21 mouse cellular contexts compared by ENCODE assay signal in genomic region chr5:25723016-25723415, GRCm38 (mm10). TPM values are rescaled to one million over a fixed set of nuclear protein-coding genes. Genes with fewer than 3 reads are reported as not detected.
DNase-seq lines count a peak whose midpoint lies in the region; ATAC-seq and TF ChIP-seq lines count a peak whose summit lies in the region.
"Had no signal": no experiment of that assay in that cellular context is flagged by ENCODE, and none has a peak within 500 bp of the region (broad histone marks: within the 10 kb centered on the region; RNA-seq: fewer than 3 reads in every experiment).

No protein-coding gene starts in this region.

- no peaks in the 10 kb centered on the region for H3K9me3 ChIP-seq in forebrain, postnatal 0 days (ENCODE audit: low read length)
- no peaks in the 10 kb centered on the region for H3K9me3 ChIP-seq in forebrain, embryonic 10.5 days
- no peaks in the 10 kb centered on the region for H3K9me3 ChIP-seq in embryonic facial prominence, embryonic 10.5 days
- no peaks in the 10 kb centered on the region for H3K9me3 ChIP-seq in liver, postnatal 0 days (ENCODE audit: low read length)
- H3K9me3 ChIP-seq: embryonic facial prominence, embryonic 12.5 days; hindbrain, embryonic 12.5 days; liver, embryonic 12.5 days had no signal

- TF ChIP-seq CTCF in forebrain, postnatal 0 days (IDR thresholded peaks at IDR 0.05; ENCODE audit: low read depth), result no peak
- no peak for TF ChIP-seq CTCF in liver, postnatal 0 days (IDR thresholded peaks at IDR 0.05; ENCODE audit: low read depth)

- peak; percentile 29 for DNase-seq in adrenal gland, adult 2 months
- DNase-seq in adrenal gland, postnatal 36 days, result no peak
- peak; percentile 29 for DNase-seq in forebrain, postnatal 0 days
- no peak for DNase-seq in forebrain, embryonic 10.5 days (ENCODE audit: extremely low spot score, low spot score)
- peak; percentile 11 for DNase-seq in layer of hippocampus, adult 9-11 months
- DNase-seq in layer of hippocampus, postnatal 10 days (ENCODE audit: low spot score in 2 of 2), result no peak
- no peak for DNase-seq in embryonic facial prominence, embryonic 10.5 days (ENCODE audit: low spot score)
- no peak for DNase-seq in liver, postnatal 0 days
- DNase-seq: cerebellum, adult 18-20 months; kidney, adult 8-10 months; kidney, postnatal 14 days; lung, embryonic 14.5 days; lung, postnatal 36 days; retina, postnatal 1 day had no signal

- no peaks in the 10 kb centered on the region for H3K4me1 ChIP-seq in forebrain, postnatal 0 days (ENCODE audit: insufficient read depth)
- H3K4me1 ChIP-seq in forebrain, embryonic 10.5 days, result 0 out of 2 replicates have a peak, but pooled peaks cover 4% of the 10 kb centered on the region
- no peaks in the 10 kb centered on the region for H3K4me1 ChIP-seq in embryonic facial prominence, embryonic 10.5 days
- H3K4me1 ChIP-seq in liver, postnatal 0 days (ENCODE audit: insufficient read depth), result no peaks in the 10 kb centered on the region
- H3K4me1 ChIP-seq: embryonic facial prominence, embryonic 12.5 days; hindbrain, embryonic 12.5 days; limb, embryonic 12.5 days; liver, embryonic 12.5 days had no signal

- WGBS in forebrain, postnatal 0 days, result 51% methylated on average over 2 of the region's 2 CpGs
- 77% methylated on average over 2 of the region's 2 CpGs for WGBS in forebrain, embryonic 10.5 days
- WGBS in embryonic facial prominence, embryonic 10.5 days, result 73% methylated on average over 2 of the region's 2 CpGs
- 78% methylated on average over 2 of the region's 2 CpGs for WGBS in liver, postnatal 0 days (ENCODE audit: insufficient replicate concordance)

- no peaks in the 10 kb centered on the region for H3K27me3 ChIP-seq in forebrain, postnatal 0 days (ENCODE audit: insufficient read depth, low read length)
- no peaks in the 10 kb centered on the region for H3K27me3 ChIP-seq in forebrain, embryonic 10.5 days (ENCODE audit: poor library complexity, severe bottlenecking)
- no peaks in the 10 kb centered on the region for H3K27me3 ChIP-seq in embryonic facial prominence, embryonic 10.5 days (replicated peaks; ENCODE audit: low read depth, poor library complexity, severe bottlenecking)
- no peaks in the 10 kb centered on the region for H3K27me3 ChIP-seq in liver, postnatal 0 days (ENCODE audit: insufficient read depth, low read length)
- H3K27me3 ChIP-seq: embryonic facial prominence, embryonic 12.5 days; hindbrain, embryonic 12.5 days; limb, embryonic 12.5 days; liver, embryonic 12.5 days had no signal

- peak; percentile 27; the same call in 1 of the 2 replicates for ATAC-seq in forebrain, postnatal 0 days
- ATAC-seq in liver, postnatal 0 days, result no peak
- ATAC-seq: inflammation-experienced regulatory T-cells, adult 6 months; liver, embryonic 12.5 days had no signal

- no peak overlapping the region for H3K4me3 ChIP-seq in forebrain, postnatal 0 days (ENCODE audit: low read depth, low read length)
- H3K4me3 ChIP-seq in forebrain, embryonic 10.5 days, result no peak overlapping the region
- H3K4me3 ChIP-seq in embryonic facial prominence, embryonic 10.5 days, result no peak overlapping the region
- no peak overlapping the region for H3K4me3 ChIP-seq in liver, postnatal 0 days (ENCODE audit: low read depth, low read length)
- H3K4me3 ChIP-seq: embryonic facial prominence, embryonic 12.5 days; erythroblast, embryonic 14.5 days; hindbrain, embryonic 12.5 days; limb, embryonic 12.5 days; liver, embryonic 12.5 days had no signal

- H3K4me2 ChIP-seq in forebrain, postnatal 0 days (ENCODE audit: low read depth), result no peak overlapping the region
- H3K4me2 ChIP-seq in liver, postnatal 0 days (ENCODE audit: low read depth, low read length), result no peak overlapping the region
- H3K4me2 ChIP-seq: embryonic facial prominence, embryonic 12.5 days; hindbrain, embryonic 12.5 days; limb, embryonic 12.5 days; liver, embryonic 12.5 days; lung, embryonic 14.5 days had no signal

- no peak overlapping the region for H3K9ac ChIP-seq in forebrain, postnatal 0 days
- no peak overlapping the region for H3K9ac ChIP-seq in liver, postnatal 0 days (replicated peaks)
- H3K9ac ChIP-seq: embryonic facial prominence, embryonic 12.5 days; hindbrain, embryonic 12.5 days; limb, embryonic 12.5 days; liver, embryonic 12.5 days; lung, embryonic 14.5 days had no signal

- no peak for TF ChIP-seq EP300 in liver, postnatal 0 days (IDR thresholded peaks at IDR 0.05; ENCODE audit: low read depth)

- H3K27ac ChIP-seq in forebrain, postnatal 0 days (ENCODE audit: low read depth, low read length), result no peak overlapping the region
- H3K27ac ChIP-seq in forebrain, embryonic 10.5 days, result no peak overlapping the region
- H3K27ac ChIP-seq in embryonic facial prominence, embryonic 10.5 days (replicated peaks), result no peak overlapping the region
- H3K27ac ChIP-seq in liver, postnatal 0 days (ENCODE audit: low read depth), result no peak overlapping the region
- H3K27ac ChIP-seq: embryonic facial prominence, embryonic 12.5 days; hindbrain, embryonic 12.5 days; limb, embryonic 12.5 days; liver, embryonic 12.5 days had no signal

- no peaks in the 10 kb centered on the region for H3K36me3 ChIP-seq in forebrain, postnatal 0 days (ENCODE audit: insufficient read depth)
- H3K36me3 ChIP-seq in forebrain, embryonic 10.5 days (replicated peaks), result no peaks in the 10 kb centered on the region
- H3K36me3 ChIP-seq in embryonic facial prominence, embryonic 10.5 days (replicated peaks), result no peaks in the 10 kb centered on the region
- H3K36me3 ChIP-seq in liver, postnatal 0 days (replicated peaks; ENCODE audit: insufficient read depth, low read length), result no peaks in the 10 kb centered on the region
- H3K36me3 ChIP-seq: embryonic facial prominence, embryonic 12.5 days; hindbrain, embryonic 12.5 days; limb, embryonic 12.5 days; liver, embryonic 12.5 days had no signal

RNA-seq across cellular contexts. Expression of gene Xrcc2, which starts 17.4 kb away (rescaled TPM):
- total RNA-seq in adrenal gland, adult 2 months (2021), result 1 to 10 TPM; 2.6 to 4.8 TPM
- 2.5 and 3.0 TPM in 2 replicates for polyA plus RNA-seq in adrenal gland, adult 2 months (2012; rRNA removed)
- 1 to 10 TPM; 3.4 to 5.0 TPM for total RNA-seq in adrenal gland, postnatal 36 days (2021)
- total RNA-seq in forebrain, postnatal 0 days (2014; rRNA removed), result 7.3 and 7.6 TPM in 2 replicates
- 3.3 and 4.1 TPM in 2 replicates for polyA plus RNA-seq in forebrain, postnatal 0 days (2015; fragmentation: Nextera tagmentation; extraction: Ambion mirVana)
- polyA plus RNA-seq in forebrain, embryonic 10.5 days (2016; fragmentation: Nextera tagmentation; extraction: Ambion mirVana), result 20.7 and 22.7 TPM in 2 replicates
- 1 to 10 TPM; 6.3 to 7.9 TPM for total RNA-seq in layer of hippocampus, postnatal 10 days (2021)
- 18.0 and 20.4 TPM in 2 replicates for polyA plus RNA-seq in embryonic facial prominence, embryonic 10.5 days (2016; fragmentation: Nextera tagmentation; extraction: Ambion mirVana)
- polyA plus RNA-seq in liver, postnatal 0 days (2015; fragmentation: Nextera tagmentation; extraction: Ambion mirVana), result 1.4 and 1.9 TPM in 2 replicates

RNA-seq across cellular contexts. Expression of gene Actr3b, which starts 36.8 kb away (rescaled TPM):
- total RNA-seq in adrenal gland, adult 2 months (2021), result 1 to 10 TPM; 6.2 to 9.3 TPM
- 1.7 and 1.8 TPM in 2 replicates for polyA plus RNA-seq in adrenal gland, adult 2 months (2012; rRNA removed)
- total RNA-seq in adrenal gland, postnatal 36 days (2021), result 10 to 100 TPM in 1 of 2 experiments, 1 to 10 TPM in 1; 8.4 to 10.3 TPM
- 31.4 and 45.5 TPM in 2 replicates for total RNA-seq in forebrain, postnatal 0 days (2014; rRNA removed)
- 90.9 and 107 TPM in 2 replicates for polyA plus RNA-seq in forebrain, postnatal 0 days (2015; fragmentation: Nextera tagmentation; extraction: Ambion mirVana)
- 11.0 and 11.7 TPM in 2 replicates for polyA plus RNA-seq in forebrain, embryonic 10.5 days (2016; fragmentation: Nextera tagmentation; extraction: Ambion mirVana)
- total RNA-seq in layer of hippocampus, postnatal 10 days (2021), result 100 to 1,000 TPM; 221 to 229 TPM
- polyA plus RNA-seq in embryonic facial prominence, embryonic 10.5 days (2016; fragmentation: Nextera tagmentation; extraction: Ambion mirVana), result 5.8 and 7.2 TPM in 2 replicates
- polyA plus RNA-seq in liver, postnatal 0 days (2015; fragmentation: Nextera tagmentation; extraction: Ambion mirVana), result 0.68 and 0.71 TPM in 2 replicates
- total RNA-seq: monocyte, adult 5-6 weeks had no signal
- polyA plus RNA-seq: erythroblast, embryonic 14.5 days had no signal

Comparison
In these comparisons a context has a peak if more than half of its experiments do, and no peak if none do; other contexts are left out.
1. DNase-seq: peak in adrenal gland, adult 2 months (single experiment), forebrain, postnatal 0 days (single experiment) and layer of hippocampus, adult 9-11 months (single experiment); none in adrenal gland, postnatal 36 days (0 of 2), forebrain, embryonic 10.5 days (single experiment), layer of hippocampus, postnatal 10 days (0 of 2), embryonic facial prominence, embryonic 10.5 days (single experiment) and liver, postnatal 0 days (single experiment).